Mouse (Mus musculus): Measurements from ENCODE around the gene Fbp1. TPM values are rescaled to one million over a fixed set of nuclear protein-coding genes. Genes with fewer than 3 reads are reported as not detected.

The Fbp1 gene
- polyA plus RNA-seq, 1 experiment from 2014 or later = 3.8 TPM

DNA sequence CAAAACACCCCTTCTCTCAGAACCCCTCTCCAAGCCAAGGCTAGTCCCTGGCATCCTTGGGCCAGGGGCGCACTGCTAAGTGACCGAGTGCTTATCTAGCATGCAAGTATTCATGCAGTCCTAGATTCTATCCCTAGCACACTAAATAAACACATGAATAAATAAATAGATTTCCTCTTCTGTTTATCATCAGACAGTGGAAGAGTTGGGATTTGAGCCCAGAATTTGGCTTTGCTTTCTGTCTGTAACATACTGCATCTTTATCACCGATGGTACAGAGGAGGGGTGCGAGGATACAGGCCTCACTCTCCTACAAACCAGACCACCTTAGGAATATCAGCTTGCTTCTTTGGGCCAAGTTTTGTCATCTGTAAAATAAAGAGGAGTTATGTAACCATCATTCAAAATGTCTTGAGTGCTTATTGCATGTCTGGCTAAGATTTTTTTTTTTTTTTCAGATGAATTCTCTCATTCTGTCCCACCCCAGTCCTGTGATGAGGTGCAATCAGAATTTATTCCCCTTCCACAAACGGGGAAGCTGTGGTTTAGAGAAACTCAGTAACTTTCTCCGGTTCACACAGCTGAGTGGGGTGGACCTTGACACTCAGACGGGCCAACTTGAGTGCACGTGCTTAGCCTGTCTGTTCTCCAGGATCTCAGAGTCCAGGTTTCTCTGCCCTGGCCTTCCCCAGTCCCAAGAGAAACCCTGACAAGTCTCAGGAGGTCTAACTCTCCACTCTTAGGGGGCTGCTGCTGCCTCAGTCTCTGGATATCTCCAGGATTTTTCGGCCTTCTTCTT is 5.2 kb upstream of the Fbp1 start:
- no peaks in the 10 kb centered on the region for H3K36me3 ChIP-seq (ENCODE audit: control insufficient read depth, insufficient read depth, low read length)
- no peak overlapping the region for H3K9ac ChIP-seq (ENCODE audit: low read length)
- no peaks in the 10 kb centered on the region for H3K27me3 ChIP-seq (ENCODE audit: control insufficient read depth, insufficient read depth, low read length)
- DNase-seq (ENCODE audit: low spot score) = no peak
- H3K4me1 ChIP-seq (replicated peaks; ENCODE audit: control insufficient read depth, insufficient read depth) = no peaks in the 10 kb centered on the region
- no peak overlapping the region for H3K4me3 ChIP-seq (ENCODE audit: low read depth, low read length)
- WGBS = 70% methylated on average over 9 of the region's 9 CpGs
- H3K27ac ChIP-seq (replicated peaks) = no peak overlapping the region
- no peaks in the 10 kb centered on the region for H3K9me3 ChIP-seq (ENCODE audit: control insufficient read depth, low read length)
- no peak for ATAC-seq (ENCODE audit: low FRiP score, low TSS enrichment)
- no peak for TF ChIP-seq CTCF (IDR thresholded peaks at IDR 0.05; ENCODE audit: low read depth)
- TF ChIP-seq EP300 (optimal IDR thresholded peaks at IDR 0.05) = no peak
- no peak overlapping the region for H3K4me2 ChIP-seq (replicated peaks; ENCODE audit: low read depth)

GRCm38 (mm10) chr13:62889311-62889710 is 1.2 kb upstream of the Fbp1 start:
- WGBS = 51% methylated on average over 2 of the region's 2 CpGs
- Histone ChIP-seq H3K4me3 (ENCODE audit: low read depth, low read length) (no peak overlapping the region), H3K27me3 (ENCODE audit: control insufficient read depth, insufficient read depth, low read length) (no peaks in the 10 kb centered on the region), H3K9me3 (ENCODE audit: control insufficient read depth, low read length) (no peaks in the 10 kb centered on the region), H3K4me2 (replicated peaks; ENCODE audit: low read depth) (no peak overlapping the region), H3K27ac (replicated peaks) (no peak overlapping the region), H3K4me1 (replicated peaks; ENCODE audit: control insufficient read depth, insufficient read depth) (0 out of 2 replicates have a peak, but pooled peaks cover 2% of the 10 kb centered on the region), H3K9ac (ENCODE audit: low read length) (no peak overlapping the region), H3K36me3 (ENCODE audit: control insufficient read depth, insufficient read depth, low read length) (no peaks in the 10 kb centered on the region)
- ATAC-seq (ENCODE audit: low FRiP score, low TSS enrichment) (no peak), DNase-seq (ENCODE audit: low spot score) (no peak)
- TF ChIP-seq EP300 (optimal IDR thresholded peaks at IDR 0.05) (no peak), CTCF (IDR thresholded peaks at IDR 0.05; ENCODE audit: low read depth) (no peak)

DNA sequence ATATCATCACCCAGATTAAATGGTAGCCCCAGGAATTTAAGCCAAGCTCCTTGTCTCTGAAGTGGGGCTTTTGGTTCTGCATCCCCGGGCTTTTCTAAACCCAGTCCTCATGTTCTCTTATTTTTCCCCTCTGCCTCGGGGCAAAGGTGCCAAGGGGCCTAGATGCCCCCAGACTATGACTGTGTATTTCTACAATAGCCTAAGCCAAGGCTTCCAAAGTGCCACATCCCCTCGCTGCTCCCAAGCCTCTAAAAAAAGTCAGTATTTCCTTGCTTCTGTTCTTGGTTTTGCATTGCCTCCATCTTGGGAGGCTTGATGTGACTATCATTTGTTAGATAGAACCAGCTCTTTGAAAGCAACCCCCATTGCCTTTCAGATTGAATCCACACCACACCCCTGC is 3.5 kb downstream of the Fbp1 start:
- TF ChIP-seq CTCF (IDR thresholded peaks at IDR 0.05; ENCODE audit: low read depth) (no peak), EP300 (optimal IDR thresholded peaks at IDR 0.05) (no peak)
- H3K4me2 ChIP-seq (replicated peaks; ENCODE audit: low read depth) = no peak overlapping the region
- H3K9ac ChIP-seq (ENCODE audit: low read length) = no peak overlapping the region
- ATAC-seq (ENCODE audit: low FRiP score, low TSS enrichment) (no peak), DNase-seq (ENCODE audit: low spot score) (no peak)
- H3K4me1 ChIP-seq (replicated peaks; ENCODE audit: control insufficient read depth, insufficient read depth) = 0 out of 2 replicates have a peak, but pooled peaks cover 2% of the 10 kb centered on the region
- no peak overlapping the region for H3K27ac ChIP-seq (replicated peaks)
- no peak overlapping the region for H3K4me3 ChIP-seq (ENCODE audit: low read depth, low read length)
- H3K36me3 ChIP-seq (ENCODE audit: control insufficient read depth, insufficient read depth, low read length) = no peaks in the 10 kb centered on the region
- 70% methylated on average over 3 of the region's 3 CpGs for WGBS
- H3K9me3 ChIP-seq (ENCODE audit: control insufficient read depth, low read length) = no peaks in the 10 kb centered on the region
- H3K27me3 ChIP-seq (ENCODE audit: control insufficient read depth, insufficient read depth, low read length) = no peaks in the 10 kb centered on the region

DNA sequence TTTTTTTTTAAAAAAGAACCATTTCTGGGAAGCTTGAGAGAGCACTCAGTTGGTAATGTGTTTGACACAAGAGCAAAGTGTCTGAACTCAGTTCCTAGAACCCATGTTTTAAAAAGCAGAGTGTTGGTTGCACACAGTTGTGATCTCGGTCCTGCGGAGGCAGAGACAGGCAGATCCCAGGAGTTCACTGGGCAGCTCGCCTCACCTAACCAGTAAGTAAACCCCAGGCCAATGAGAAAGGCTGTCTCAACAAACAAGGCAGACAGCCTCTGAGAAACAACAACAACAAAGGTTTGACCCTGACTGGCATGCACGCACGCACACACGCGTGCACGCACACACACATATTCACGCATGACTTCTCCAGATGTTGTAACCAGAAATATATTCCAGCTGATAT is 4.2 kb downstream of the Fbp1 start:
- TF ChIP-seq EP300 (optimal IDR thresholded peaks at IDR 0.05) = no peak
- no peak overlapping the region for H3K27ac ChIP-seq (replicated peaks)

DNA sequence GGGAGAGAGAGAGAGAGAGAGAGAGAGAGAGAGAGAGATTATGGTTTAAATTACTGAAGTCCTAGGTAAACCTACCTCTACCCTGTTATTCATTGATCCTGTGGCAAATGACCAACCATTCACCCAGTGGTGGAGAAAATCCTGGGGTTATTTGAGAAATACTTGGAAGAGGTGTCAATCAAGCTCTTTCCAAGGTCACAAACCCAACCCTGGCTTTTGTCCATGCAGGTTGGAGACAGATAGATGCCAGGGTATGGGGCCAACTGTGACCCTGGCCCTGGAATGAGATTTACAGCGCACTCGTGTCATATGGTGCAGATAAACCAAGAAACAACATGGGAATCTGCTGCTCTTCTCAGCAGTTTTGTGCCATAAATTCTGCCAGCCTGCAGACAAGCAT is 4.6 kb downstream of the Fbp1 start:
- DNase-seq (ENCODE audit: low spot score) (no peak), ATAC-seq (ENCODE audit: low FRiP score, low TSS enrichment) (no peak)
- Histone ChIP-seq H3K4me1 (replicated peaks; ENCODE audit: control insufficient read depth, insufficient read depth) (0 out of 2 replicates have a peak, but pooled peaks cover 2% of the 10 kb centered on the region), H3K9ac (ENCODE audit: low read length) (no peak overlapping the region), H3K4me2 (replicated peaks; ENCODE audit: low read depth) (no peak overlapping the region), H3K36me3 (ENCODE audit: control insufficient read depth, insufficient read depth, low read length) (no peaks in the 10 kb centered on the region), H3K4me3 (ENCODE audit: low read depth, low read length) (no peak overlapping the region), H3K9me3 (ENCODE audit: control insufficient read depth, low read length) (no peaks in the 10 kb centered on the region), H3K27ac (replicated peaks) (no peak overlapping the region), H3K27me3 (ENCODE audit: control insufficient read depth, insufficient read depth, low read length) (no peaks in the 10 kb centered on the region)
- WGBS = 91% methylated on average over 2 of the region's 2 CpGs
- TF ChIP-seq CTCF (IDR thresholded peaks at IDR 0.05; ENCODE audit: low read depth) (no peak), EP300 (optimal IDR thresholded peaks at IDR 0.05) (no peak)

More for the DNA sequence above, 4.2 kb downstream of the Fbp1 start:
- Histone ChIP-seq H3K4me3 (ENCODE audit: low read depth, low read length) (no peak overlapping the region), H3K27me3 (ENCODE audit: control insufficient read depth, insufficient read depth, low read length) (no peaks in the 10 kb centered on the region), H3K4me1 (replicated peaks; ENCODE audit: control insufficient read depth, insufficient read depth) (0 out of 2 replicates have a peak, but pooled peaks cover 2% of the 10 kb centered on the region), H3K4me2 (replicated peaks; ENCODE audit: low read depth) (no peak overlapping the region), H3K9ac (ENCODE audit: low read length) (no peak overlapping the region), H3K36me3 (ENCODE audit: control insufficient read depth, insufficient read depth, low read length) (no peaks in the 10 kb centered on the region), H3K9me3 (ENCODE audit: control insufficient read depth, low read length) (no peaks in the 10 kb centered on the region)
- ATAC-seq (ENCODE audit: low FRiP score, low TSS enrichment) (no peak), DNase-seq (ENCODE audit: low spot score) (no peak)
- WGBS = 86% methylated on average over 9 of the region's 9 CpGs

- no peak for TF ChIP-seq EP300 (optimal IDR thresholded peaks at IDR 0.05)
- 72% methylated on average over 5 of the region's 5 CpGs for WGBS
- ATAC-seq (ENCODE audit: low FRiP score, low TSS enrichment) = no peak
Measured at GRCm38 (mm10) chr13:62882856-62883255, 5.2 kb downstream of the Fbp1 start.

More at GRCm38 (mm10) chr13:62882856-62883255, 5.2 kb downstream of the Fbp1 start:
- Histone ChIP-seq H3K4me1 (replicated peaks; ENCODE audit: control insufficient read depth, insufficient read depth) (0 out of 2 replicates have a peak, but pooled peaks cover 2% of the 10 kb centered on the region), H3K27ac (replicated peaks) (no peak overlapping the region), H3K9ac (ENCODE audit: low read length) (no peak overlapping the region), H3K4me2 (replicated peaks; ENCODE audit: low read depth) (no peak overlapping the region), H3K27me3 (ENCODE audit: control insufficient read depth, insufficient read depth, low read length) (no peaks in the 10 kb centered on the region), H3K36me3 (ENCODE audit: control insufficient read depth, insufficient read depth, low read length) (no peaks in the 10 kb centered on the region), H3K4me3 (ENCODE audit: low read depth, low read length) (no peak overlapping the region), H3K9me3 (ENCODE audit: control insufficient read depth, low read length) (no peaks in the 10 kb centered on the region)
- no peak for DNase-seq (ENCODE audit: low spot score)

Data from stomach, postnatal 0 days (tissue).